Mouse (Mus musculus): Measurements from ENCODE around the gene Cops6. TPM values are rescaled to one million over a fixed set of nuclear protein-coding genes. Genes with fewer than 3 reads are reported as not detected.

The Cops6 gene
- polyA plus RNA-seq, 1 experiment, result 92.0 TPM

DNA sequence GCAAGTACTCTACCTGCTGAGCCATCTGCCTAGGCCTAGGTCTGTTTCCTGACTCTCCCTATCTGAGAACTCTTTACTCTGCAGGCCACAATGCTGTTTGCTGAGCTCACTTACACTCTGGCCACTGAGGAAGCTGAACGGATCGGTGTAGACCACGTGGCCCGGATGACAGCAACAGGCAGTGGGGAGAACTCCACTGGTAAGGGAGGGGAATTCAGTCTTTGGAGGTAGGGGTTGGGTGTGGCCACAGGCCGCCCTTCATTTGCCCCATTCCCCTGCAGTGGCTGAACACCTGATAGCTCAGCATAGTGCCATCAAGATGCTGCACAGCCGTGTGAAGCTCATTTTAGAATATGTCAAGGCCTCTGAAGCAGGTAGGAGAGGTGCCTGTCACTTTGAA is 2.2 kb downstream of the Cops6 start:
- no peak overlapping the region for H3K27ac ChIP-seq (ENCODE audit: control insufficient read depth, insufficient read depth, low read length)
- H3K27me3 ChIP-seq (ENCODE audit: control insufficient read depth, insufficient read depth, low read length), result no peaks in the 10 kb centered on the region
- WGBS, result 86% methylated on average over 6 of the region's 6 CpGs
- peaks cover 49% of the 10 kb centered on the region for H3K36me3 ChIP-seq (ENCODE audit: control insufficient read depth, insufficient read depth, low read length)
- no peak overlapping the region for H3K4me3 ChIP-seq (ENCODE audit: control insufficient read depth, insufficient read depth, low read length)
- no peak for DNase-seq
- TF ChIP-seq POLR2A (IDR thresholded peaks at IDR 0.05; ENCODE audit: control insufficient read depth, extremely low read depth, insufficient read depth, low read length, poor library complexity), result no peak
- no peak for TF ChIP-seq CTCF (IDR thresholded peaks at IDR 0.05; ENCODE audit: borderline replicate concordance, control insufficient read depth, extremely low read depth, insufficient read depth, low read length, poor library complexity)
- H3K4me1 ChIP-seq (replicated peaks; ENCODE audit: control insufficient read depth, insufficient read depth, low read length), result peaks cover 4% of the 10 kb centered on the region

DNA sequence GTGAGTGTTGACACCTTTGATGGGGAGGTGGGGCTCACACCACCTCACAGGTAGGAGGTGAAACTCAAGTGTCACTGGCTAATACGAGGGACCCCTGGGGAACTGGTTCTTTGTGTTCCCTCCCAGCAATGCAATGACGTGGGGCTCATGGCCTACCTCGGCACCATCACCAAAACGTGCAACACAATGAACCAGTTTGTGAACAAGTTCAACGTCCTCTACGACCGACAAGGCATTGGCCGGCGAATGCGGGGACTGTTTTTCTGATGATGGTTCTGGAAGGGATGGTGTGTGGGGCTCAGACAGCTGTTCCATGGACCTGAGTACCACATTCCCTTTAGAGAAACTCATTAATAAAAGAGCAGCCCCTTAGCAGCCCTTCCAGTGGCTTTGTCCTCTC is 2.7 kb downstream of the Cops6 start:
- TF ChIP-seq POLR2A (IDR thresholded peaks at IDR 0.05; ENCODE audit: control insufficient read depth, extremely low read depth, insufficient read depth, low read length, poor library complexity) (no peak), CTCF (IDR thresholded peaks at IDR 0.05; ENCODE audit: borderline replicate concordance, control insufficient read depth, extremely low read depth, insufficient read depth, low read length, poor library complexity) (no peak)
- peaks cover 55% of the 10 kb centered on the region for H3K36me3 ChIP-seq (ENCODE audit: control insufficient read depth, insufficient read depth, low read length)
- no peaks in the 10 kb centered on the region for H3K27me3 ChIP-seq (ENCODE audit: control insufficient read depth, insufficient read depth, low read length)
- no peak overlapping the region for H3K4me3 ChIP-seq (ENCODE audit: control insufficient read depth, insufficient read depth, low read length)
- H3K27ac ChIP-seq (ENCODE audit: control insufficient read depth, insufficient read depth, low read length), result no peak overlapping the region
- H3K4me1 ChIP-seq (replicated peaks; ENCODE audit: control insufficient read depth, insufficient read depth, low read length), result peaks cover 4% of the 10 kb centered on the region
- no peak for DNase-seq
- 92% methylated on average over 10 of the region's 10 CpGs for WGBS

DNA sequence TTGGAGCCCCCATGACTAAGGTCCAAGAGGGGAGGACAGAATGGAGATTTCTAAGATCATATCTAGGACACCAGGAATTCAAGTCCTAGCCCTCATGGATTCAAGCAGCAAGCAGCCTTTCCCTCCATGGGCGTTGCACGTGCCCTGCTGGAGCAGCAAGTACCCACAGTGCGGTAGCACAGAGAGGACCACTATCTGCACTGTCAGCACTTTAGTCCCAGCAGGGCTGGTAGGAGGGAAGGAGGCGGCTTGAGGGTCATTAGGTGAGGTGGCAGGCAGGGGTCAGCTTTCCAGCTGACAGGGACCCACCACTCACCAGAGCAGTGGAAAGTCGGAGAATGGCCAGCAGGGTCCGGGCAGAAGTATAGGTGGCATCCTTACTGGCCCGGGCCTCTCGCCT is 4.7 kb downstream of the Cops6 start:
- no peaks in the 10 kb centered on the region for H3K27me3 ChIP-seq (ENCODE audit: control insufficient read depth, insufficient read depth, low read length)
- 96% methylated on average over 8 of the region's 8 CpGs for WGBS
- H3K27ac ChIP-seq (ENCODE audit: control insufficient read depth, insufficient read depth, low read length), result no peak overlapping the region
- DNase-seq, result no peak
- no peak for TF ChIP-seq CTCF (IDR thresholded peaks at IDR 0.05; ENCODE audit: borderline replicate concordance, control insufficient read depth, extremely low read depth, insufficient read depth, low read length, poor library complexity)
- no peak for TF ChIP-seq POLR2A (IDR thresholded peaks at IDR 0.05; ENCODE audit: control insufficient read depth, extremely low read depth, insufficient read depth, low read length, poor library complexity)
- H3K4me1 ChIP-seq (replicated peaks; ENCODE audit: control insufficient read depth, insufficient read depth, low read length), result peaks cover 4% of the 10 kb centered on the region
- no peak overlapping the region for H3K4me3 ChIP-seq (ENCODE audit: control insufficient read depth, insufficient read depth, low read length)
- peaks cover 62% of the 10 kb centered on the region for H3K36me3 ChIP-seq (ENCODE audit: control insufficient read depth, insufficient read depth, low read length)

DNA sequence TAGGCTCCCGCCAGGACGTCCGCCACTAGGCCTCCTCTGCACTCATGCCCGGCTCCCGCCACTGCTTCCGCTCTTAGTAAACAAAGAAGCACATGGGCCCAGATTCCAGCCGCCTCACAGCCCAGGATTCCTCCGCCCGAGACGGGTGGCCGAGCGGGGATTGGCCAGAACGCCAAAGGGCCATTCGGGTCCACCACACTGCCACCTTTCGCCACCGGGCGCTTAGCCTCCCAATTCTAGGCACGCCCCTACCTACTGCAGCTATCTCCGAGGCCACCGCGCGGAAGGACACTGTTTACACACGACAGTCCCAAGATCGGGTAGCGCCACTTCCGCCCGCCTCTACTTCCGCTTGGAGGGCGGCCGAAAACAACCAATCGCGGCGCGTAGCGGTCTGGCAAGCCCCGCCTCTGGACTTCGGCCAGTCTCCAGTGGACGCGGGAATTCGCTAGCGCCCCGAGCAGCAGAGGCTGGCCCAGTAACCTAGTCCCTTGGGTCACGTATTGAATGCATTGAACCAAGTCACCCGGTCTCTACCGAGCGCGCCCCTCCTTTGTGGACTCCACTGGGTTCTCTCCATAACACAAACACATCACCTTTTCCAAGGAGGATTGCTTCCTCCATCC is 10.2 kb downstream of the Cops6 start:
- Histone ChIP-seq H3K36me3 (ENCODE audit: control insufficient read depth, insufficient read depth, low read length) (peaks cover 31% of the 10 kb centered on the region), H3K27ac (ENCODE audit: control insufficient read depth, insufficient read depth, low read length) (peak overlapping the region; percentile 76), H3K4me1 (replicated peaks; ENCODE audit: control insufficient read depth, insufficient read depth, low read length) (0 out of 2 replicates have a peak, but pooled peaks cover 3% of the 10 kb centered on the region), H3K4me3 (ENCODE audit: control insufficient read depth, insufficient read depth, low read length) (peak overlapping the region; percentile 86), H3K27me3 (ENCODE audit: control insufficient read depth, insufficient read depth, low read length) (no peaks in the 10 kb centered on the region)
- DNase-seq, result peak; percentile 91
- TF ChIP-seq CTCF (IDR thresholded peaks at IDR 0.05; ENCODE audit: borderline replicate concordance, control insufficient read depth, extremely low read depth, insufficient read depth, low read length, poor library complexity) (no peak), POLR2A (IDR thresholded peaks at IDR 0.05; ENCODE audit: control insufficient read depth, extremely low read depth, insufficient read depth, low read length, poor library complexity) (peak; percentile 28)
- under 1% methylated on average over 47 of the region's 47 CpGs for WGBS

DNA sequence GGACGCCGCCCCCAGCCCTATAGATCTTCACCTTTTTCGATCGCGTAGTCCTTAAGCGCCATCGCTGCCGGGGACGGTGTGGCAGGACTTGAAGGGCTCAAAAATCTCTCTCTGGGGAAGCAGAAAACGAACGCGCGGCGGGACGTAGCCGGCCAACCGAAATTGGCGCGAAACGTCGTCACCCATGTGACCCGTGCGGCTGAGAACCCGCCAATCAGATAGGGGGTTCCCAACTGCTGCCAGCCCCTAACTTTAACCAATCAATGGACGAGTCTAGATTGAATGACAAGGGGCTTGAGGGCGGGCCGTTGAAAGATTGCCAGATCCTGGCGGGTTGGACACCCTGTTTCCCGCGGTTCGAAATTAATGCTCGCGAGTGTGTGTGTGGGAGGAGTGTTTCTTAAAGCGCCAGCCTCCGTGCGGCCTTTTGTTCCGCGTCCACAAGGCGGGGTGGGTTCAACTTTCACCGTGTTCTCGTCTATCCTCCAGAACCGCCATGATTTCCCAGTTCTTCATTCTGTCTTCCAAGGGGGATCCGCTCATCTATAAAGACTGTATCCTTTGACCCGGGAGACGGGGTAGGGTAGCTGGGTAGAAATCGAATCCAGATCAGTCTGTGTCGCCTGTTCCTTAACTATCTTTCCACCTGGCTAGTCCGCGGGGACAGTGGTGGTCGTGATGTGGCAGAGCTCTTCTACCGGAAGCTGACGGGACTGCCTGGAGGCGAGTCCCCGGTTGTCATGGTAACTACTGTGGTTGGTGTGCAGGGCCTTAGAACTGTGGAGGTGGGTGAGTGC is 11.0 kb downstream of the Cops6 start, which contains the start of the genes Ap4m1 and Mcm7:
Gene Ap4m1, plus strand, starts transcription at position 308 of the 797 bp plus-strand sequence.
Gene Mcm7, minus strand, starts transcription at position 728 of the 797 bp plus-strand sequence.
- WGBS, result under 1% methylated on average over 54 of the region's 54 CpGs
- H3K4me3 ChIP-seq (ENCODE audit: control insufficient read depth, insufficient read depth, low read length), result peak within 1 kb of the TSS; percentile 86
- peak within 1 kb of the TSS; percentile 76 for H3K27ac ChIP-seq (ENCODE audit: control insufficient read depth, insufficient read depth, low read length)
- H3K36me3 ChIP-seq (ENCODE audit: control insufficient read depth, insufficient read depth, low read length), result peaks cover 25% of the 10 kb centered on the region
- peak; percentile 92 for DNase-seq
- 0 out of 2 replicates have a peak, but pooled peaks cover 3% of the 10 kb centered on the region for H3K4me1 ChIP-seq (replicated peaks; ENCODE audit: control insufficient read depth, insufficient read depth, low read length)
- TF ChIP-seq CTCF (IDR thresholded peaks at IDR 0.05; ENCODE audit: borderline replicate concordance, control insufficient read depth, extremely low read depth, insufficient read depth, low read length, poor library complexity), result no peak
- peak; percentile 48; the same call in 1 of the 2 replicates for TF ChIP-seq POLR2A (IDR thresholded peaks at IDR 0.05; ENCODE audit: control insufficient read depth, extremely low read depth, insufficient read depth, low read length, poor library complexity)
- H3K27me3 ChIP-seq (ENCODE audit: control insufficient read depth, insufficient read depth, low read length), result no peaks in the 10 kb centered on the region

DNA sequence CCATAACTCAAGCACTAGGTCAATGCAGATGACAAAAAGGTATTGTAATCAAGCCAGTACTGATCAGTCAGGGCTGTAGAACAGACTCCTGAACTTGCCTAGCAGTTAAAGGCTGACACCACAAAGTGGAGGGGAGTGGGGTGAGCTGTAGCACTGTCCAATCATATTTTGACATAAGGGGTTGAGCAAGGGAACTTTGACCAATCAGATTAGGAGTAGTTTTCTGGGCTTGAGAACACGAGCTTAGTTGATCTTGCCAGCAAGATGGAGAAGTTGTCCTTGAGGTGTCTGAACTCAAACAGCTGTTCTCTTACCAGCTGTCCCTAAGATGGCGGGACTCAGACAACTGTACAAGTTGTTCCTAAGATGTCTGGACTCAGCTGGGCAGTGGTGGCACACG is 12.3 kb downstream of the Cops6 start:
- 0 out of 2 replicates have a peak, but pooled peaks cover 3% of the 10 kb centered on the region for H3K4me1 ChIP-seq (replicated peaks; ENCODE audit: control insufficient read depth, insufficient read depth, low read length)
- WGBS, result 90% methylated on average over 3 of the region's 3 CpGs
- TF ChIP-seq CTCF (IDR thresholded peaks at IDR 0.05; ENCODE audit: borderline replicate concordance, control insufficient read depth, extremely low read depth, insufficient read depth, low read length, poor library complexity) (no peak), POLR2A (IDR thresholded peaks at IDR 0.05; ENCODE audit: control insufficient read depth, extremely low read depth, insufficient read depth, low read length, poor library complexity) (no peak)
- no peak overlapping the region for H3K4me3 ChIP-seq (ENCODE audit: control insufficient read depth, insufficient read depth, low read length)
- no peak for DNase-seq
- no peak overlapping the region for H3K27ac ChIP-seq (ENCODE audit: control insufficient read depth, insufficient read depth, low read length)
- no peaks in the 10 kb centered on the region for H3K27me3 ChIP-seq (ENCODE audit: control insufficient read depth, insufficient read depth, low read length)
- peaks cover 24% of the 10 kb centered on the region for H3K36me3 ChIP-seq (ENCODE audit: control insufficient read depth, insufficient read depth, low read length)
